Mouse (Mus musculus) kidney, postnatal 10 days (tissue): ENCODE measurements around the gene Cd44.
A peak's percentile ranks its signal among the peaks of the same experiment; 100 is the strongest.

Experiments used
- DNase-seq: peaks from one replicate; pipeline ENCODE4 v3.0.0; 2021; ENCODE audit warnings: mixed read lengths

The Cd44 gene

GRCm38 (mm10) chr2:102812756-102813155 lies 88.7 kb downstream of the Cd44 start:
- no peak for DNase-seq

- DNase-seq: no peak
Observed at GRCm38 (mm10) chr2:102809436-102809835, 92.0 kb downstream of the Cd44 start.

- DNase-seq: no peak
Observed at GRCm38 (mm10) chr2:102807633-102808032, 93.8 kb downstream of the Cd44 start.

GRCm38 (mm10) chr2:102805761-102806496 lies 95.5 kb downstream of the Cd44 start:
- no peak for DNase-seq

GRCm38 (mm10) chr2:102805283-102805682 lies 96.2 kb downstream of the Cd44 start:
- peak; percentile 19 for DNase-seq

- DNase-seq: no peak
Observed at GRCm38 (mm10) chr2:102804109-102804508, 97.4 kb downstream of the Cd44 start.

DNA sequence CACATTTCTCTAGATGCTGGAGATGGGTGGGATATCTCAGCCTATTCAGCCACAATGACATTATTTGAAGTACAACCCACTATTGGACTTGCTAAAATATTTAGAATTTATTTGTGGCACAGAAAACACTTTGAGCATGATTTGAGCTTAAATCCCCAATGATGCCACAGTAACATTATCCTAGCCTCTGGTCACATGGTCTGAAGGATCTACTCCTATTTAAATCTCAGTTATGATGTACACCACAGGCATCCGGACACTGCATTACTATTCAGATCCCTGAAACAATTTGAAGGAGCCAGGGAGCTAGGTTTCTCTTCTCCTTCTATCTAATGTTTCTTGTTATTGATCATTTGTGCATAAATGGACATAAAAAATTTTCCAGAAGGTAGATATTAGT lies 99.6 kb downstream of the Cd44 start:
- no peak for DNase-seq

DNA sequence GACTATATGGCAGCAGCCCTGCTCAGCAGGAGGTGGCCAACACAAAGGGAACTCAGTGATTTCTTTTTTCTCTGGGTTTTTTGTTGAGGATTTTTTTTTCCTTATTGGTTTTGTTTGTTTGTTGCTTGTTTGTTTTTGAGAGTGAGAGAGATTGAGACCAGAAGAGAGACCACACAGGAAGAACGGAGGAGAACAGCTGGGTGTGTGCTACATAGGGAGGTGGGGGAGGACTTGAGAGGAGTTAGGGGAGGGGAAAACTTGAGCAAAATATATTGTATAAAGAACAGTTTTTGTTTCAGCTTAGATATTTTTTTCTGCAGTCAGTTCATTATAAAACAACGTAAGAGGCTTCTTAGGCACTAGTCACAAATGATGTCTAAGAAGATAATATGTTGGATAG lies 103.3 kb downstream of the Cd44 start:
- no peak for DNase-seq

DNA sequence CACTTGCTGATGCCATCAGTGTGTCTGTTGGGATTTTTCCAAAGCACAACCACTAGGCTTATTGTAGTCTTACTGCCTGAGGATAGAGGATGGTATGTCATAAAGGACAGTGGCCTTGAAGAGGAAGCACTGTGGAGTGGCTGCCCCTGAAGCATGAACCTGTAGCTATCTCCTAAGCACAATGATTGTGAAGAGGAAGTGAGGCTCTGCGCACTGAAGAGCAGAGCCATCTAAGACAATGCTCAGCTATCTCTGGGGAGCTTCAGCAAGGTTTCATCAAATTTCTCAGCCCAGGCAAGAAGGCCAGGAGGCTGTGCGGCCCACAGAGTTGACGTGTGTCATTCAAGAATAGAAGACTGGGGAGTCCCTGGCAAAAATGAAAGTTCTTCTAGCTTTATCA lies 106.4 kb downstream of the Cd44 start:
- DNase-seq: no peak

GRCm38 (mm10) chr2:102792804-102793203 lies 108.7 kb downstream of the Cd44 start:
- no peak for DNase-seq

GRCm38 (mm10) chr2:102791641-102792040 lies 109.8 kb downstream of the Cd44 start:
- no peak for DNase-seq

DNA sequence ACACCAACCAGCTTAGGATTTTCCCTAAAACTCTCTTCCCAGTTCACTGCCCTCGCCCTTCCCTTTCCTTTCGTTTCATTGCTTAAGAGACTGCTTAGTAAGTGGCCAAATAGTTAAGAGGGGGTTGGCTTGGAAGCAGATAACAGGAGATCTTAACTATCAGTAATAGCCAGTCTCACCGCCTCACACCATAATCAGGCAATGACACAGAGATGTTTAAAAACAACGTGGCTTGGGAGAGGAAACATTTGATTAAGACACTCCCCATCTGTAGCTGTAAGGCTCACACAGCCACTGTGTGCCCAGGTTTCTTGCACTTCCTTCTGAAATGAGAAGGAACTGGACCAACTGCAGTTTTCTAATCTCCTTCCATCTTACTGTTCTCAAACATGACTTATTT lies 115.8 kb downstream of the Cd44 start:
- no peak for DNase-seq

DNA sequence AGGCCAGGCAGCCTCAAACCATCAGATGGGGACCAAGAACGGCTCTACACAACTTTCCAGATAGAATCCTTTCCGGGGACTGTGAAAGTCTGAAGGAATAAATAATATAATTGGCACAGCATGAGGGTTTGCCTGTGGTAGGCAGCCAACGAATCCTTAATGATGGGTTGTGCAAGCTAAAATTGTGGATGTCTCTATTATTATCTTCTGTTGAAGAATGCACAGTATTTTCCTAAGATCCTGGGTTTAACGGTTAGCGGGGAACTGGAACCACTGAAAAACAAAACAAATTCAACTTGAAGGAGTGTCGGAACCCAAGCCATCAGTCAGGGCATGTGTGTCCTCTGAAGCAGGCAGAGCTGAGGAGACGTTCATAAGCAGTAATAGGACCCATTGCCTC lies 118.7 kb downstream of the Cd44 start:
- no peak for DNase-seq

GRCm38 (mm10) chr2:102778208-102778607 lies 123.3 kb downstream of the Cd44 start:
- DNase-seq: no peak

DNA sequence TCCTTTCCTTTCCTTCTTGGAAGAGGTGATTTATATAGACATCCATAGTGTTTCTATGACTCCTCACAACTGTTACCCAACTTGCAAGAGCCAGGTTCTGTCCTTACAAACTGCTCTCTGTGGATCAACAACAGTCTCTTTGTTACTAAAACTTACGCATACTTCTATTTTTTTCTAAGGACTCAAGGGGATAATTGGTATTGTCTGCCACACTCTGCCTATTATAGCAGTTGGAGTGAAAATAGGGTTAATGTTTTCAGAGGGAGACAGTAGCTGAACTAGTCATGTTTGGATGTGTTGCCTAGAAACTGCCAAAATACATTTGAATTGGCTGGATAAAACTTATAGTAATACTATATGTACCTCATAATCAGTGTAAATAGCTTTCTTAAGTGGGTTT lies 125.9 kb downstream of the Cd44 start:
- DNase-seq: no peak

DNA sequence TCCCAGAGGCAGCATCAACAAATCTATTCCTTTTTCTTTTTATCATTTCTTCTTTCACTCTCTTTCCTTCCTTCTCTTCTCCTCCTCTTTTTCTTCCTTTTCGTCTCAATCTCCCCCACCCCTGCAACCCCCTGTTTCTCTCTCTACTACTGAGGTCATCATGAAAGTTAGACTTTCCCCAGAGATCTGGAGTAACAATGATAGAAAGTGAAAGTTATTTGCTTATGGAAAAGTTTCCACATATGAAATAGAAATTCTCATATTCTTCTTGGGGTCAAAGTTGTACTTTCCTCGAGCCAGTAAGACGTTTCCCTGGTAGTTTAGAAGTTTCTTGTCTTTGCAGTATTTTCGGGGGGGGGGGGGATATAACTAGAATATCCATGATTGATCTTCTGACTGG lies 126.8 kb downstream of the Cd44 start:
- no peak for DNase-seq

- DNase-seq: no peak
Observed at GRCm38 (mm10) chr2:102772276-102772675, 129.2 kb downstream of the Cd44 start.

- DNase-seq: no peak
Observed at GRCm38 (mm10) chr2:102771304-102771703, 130.2 kb downstream of the Cd44 start.

GRCm38 (mm10) chr2:102768267-102768666 lies 133.2 kb downstream of the Cd44 start:
- no peak for DNase-seq

- no peak for DNase-seq
Observed at GRCm38 (mm10) chr2:102764602-102765374, 136.7 kb downstream of the Cd44 start.

- no peak for DNase-seq
Observed at GRCm38 (mm10) chr2:102763991-102764390, 137.5 kb downstream of the Cd44 start.

GRCm38 (mm10) chr2:102763176-102763575 lies 138.3 kb downstream of the Cd44 start:
- DNase-seq: no peak
